Mouse (Mus musculus): ENCODE results near the gene Dusp2. TPM values are rescaled to one million over a fixed set of nuclear protein-coding genes. Genes with fewer than 3 reads are reported as not detected.

The Dusp2 gene
- polyA plus RNA-seq, 1 experiment from 2014 or later: 3.6 TPM

GRCm38 (mm10) chr2:127363282-127363652, 27.3 kb downstream of the Dusp2 start:
- Histone ChIP-seq H3K9ac (replicated peaks; ENCODE audit: low read depth) (no peak overlapping the region), H3K27ac (ENCODE audit: low read length) (no peak overlapping the region), H3K27me3 (replicated peaks; ENCODE audit: insufficient read depth, low read length) (peaks cover 48% of the 10 kb centered on the region), H3K4me2 (replicated peaks; ENCODE audit: low read depth, low read length) (peak overlapping the region; percentile 57), H3K4me3 (ENCODE audit: low read depth, low read length) (peak overlapping the region; percentile 37), H3K9me3 (ENCODE audit: low read length) (no peaks in the 10 kb centered on the region), H3K4me1 (ENCODE audit: insufficient read depth, low read depth, low read length) (peaks cover 4% of the 10 kb centered on the region; the same call in 1 of the 2 replicates), H3K36me3 (ENCODE audit: insufficient read depth, low read length) (no peaks in the 10 kb centered on the region)
- WGBS: under 1% methylated on average over 21 of the region's 28 CpGs
- no peak for DNase-seq (ENCODE audit: low spot score)
- no peak for TF ChIP-seq EP300 (IDR thresholded peaks at IDR 0.05)
- TF ChIP-seq CTCF (IDR thresholded peaks at IDR 0.05): no peak
- ATAC-seq: 0 out of 2 replicates have a peak, but pooled peaks have one; percentile 7

- Histone ChIP-seq H3K9me3 (ENCODE audit: low read length) (no peaks in the 10 kb centered on the region), H3K27me3 (replicated peaks; ENCODE audit: insufficient read depth, low read length) (peaks cover 48% of the 10 kb centered on the region), H3K36me3 (ENCODE audit: insufficient read depth, low read length) (no peaks in the 10 kb centered on the region), H3K4me3 (ENCODE audit: low read depth, low read length) (peak overlapping the region; percentile 37; the same call in 1 of the 2 replicates), H3K4me1 (ENCODE audit: insufficient read depth, low read depth, low read length) (peaks cover 4% of the 10 kb centered on the region; the same call in 1 of the 2 replicates), H3K4me2 (replicated peaks; ENCODE audit: low read depth, low read length) (peak overlapping the region; percentile 57), H3K27ac (ENCODE audit: low read length) (no peak overlapping the region), H3K9ac (replicated peaks; ENCODE audit: low read depth) (no peak overlapping the region)
- TF ChIP-seq CTCF (IDR thresholded peaks at IDR 0.05) (no peak), EP300 (IDR thresholded peaks at IDR 0.05) (no peak)
- 2% methylated on average over 20 of the region's 20 CpGs for WGBS
- no peak for ATAC-seq
- DNase-seq (ENCODE audit: low spot score): no peak
Measured at GRCm38 (mm10) chr2:127363696-127364095, 27.7 kb downstream of the Dusp2 start.

GRCm38 (mm10) chr2:127364452-127364851, 28.5 kb downstream of the Dusp2 start:
- 0 out of 2 replicates have a peak overlapping the region, but pooled peaks have one; percentile 3 for H3K4me2 ChIP-seq (replicated peaks; ENCODE audit: low read depth, low read length)
- 12% methylated on average over 8 of the region's 8 CpGs for WGBS
- no peak overlapping the region for H3K27ac ChIP-seq (ENCODE audit: low read length)
- peaks cover 48% of the 10 kb centered on the region for H3K27me3 ChIP-seq (replicated peaks; ENCODE audit: insufficient read depth, low read length)
- TF ChIP-seq EP300 (IDR thresholded peaks at IDR 0.05) (no peak), CTCF (IDR thresholded peaks at IDR 0.05) (no peak)
- H3K9ac ChIP-seq (replicated peaks; ENCODE audit: low read depth): no peak overlapping the region
- no peaks in the 10 kb centered on the region for H3K36me3 ChIP-seq (ENCODE audit: insufficient read depth, low read length)
- no peaks in the 10 kb centered on the region for H3K9me3 ChIP-seq (ENCODE audit: low read length)
- DNase-seq (ENCODE audit: low spot score) (peak; percentile 30), ATAC-seq (peak; percentile 32; the same call in 1 of the 2 replicates)
- H3K4me3 ChIP-seq (ENCODE audit: low read depth, low read length): no peak overlapping the region
- H3K4me1 ChIP-seq (ENCODE audit: insufficient read depth, low read depth, low read length): peaks cover 4% of the 10 kb centered on the region; the same call in 1 of the 2 replicates

- no peak overlapping the region for H3K4me3 ChIP-seq (ENCODE audit: low read depth, low read length)
- ATAC-seq (no peak), DNase-seq (ENCODE audit: low spot score) (no peak)
- no peaks in the 10 kb centered on the region for H3K9me3 ChIP-seq (ENCODE audit: low read length)
- no peak overlapping the region for H3K9ac ChIP-seq (replicated peaks; ENCODE audit: low read depth)
- H3K27me3 ChIP-seq (replicated peaks; ENCODE audit: insufficient read depth, low read length): peaks cover 48% of the 10 kb centered on the region
- no peak overlapping the region for H3K4me2 ChIP-seq (replicated peaks; ENCODE audit: low read depth, low read length)
- H3K27ac ChIP-seq (ENCODE audit: low read length): no peak overlapping the region
- H3K4me1 ChIP-seq (ENCODE audit: insufficient read depth, low read depth, low read length): peaks cover 4% of the 10 kb centered on the region; the same call in 1 of the 2 replicates
- 23% methylated on average over 10 of the region's 10 CpGs for WGBS
- TF ChIP-seq EP300 (IDR thresholded peaks at IDR 0.05): no peak
- TF ChIP-seq CTCF (IDR thresholded peaks at IDR 0.05): no peak
- H3K36me3 ChIP-seq (ENCODE audit: insufficient read depth, low read length): no peaks in the 10 kb centered on the region
Measured at GRCm38 (mm10) chr2:127367126-127367820, 31.3 kb downstream of the Dusp2 start.

GRCm38 (mm10) chr2:127369703-127370376, 33.9 kb downstream of the Dusp2 start:
- Histone ChIP-seq H3K27me3 (replicated peaks; ENCODE audit: insufficient read depth, low read length) (peaks cover 25% of the 10 kb centered on the region), H3K36me3 (ENCODE audit: insufficient read depth, low read length) (no peaks in the 10 kb centered on the region), H3K4me3 (ENCODE audit: low read depth, low read length) (no peak overlapping the region), H3K27ac (ENCODE audit: low read length) (no peak overlapping the region), H3K4me1 (ENCODE audit: insufficient read depth, low read depth, low read length) (no peaks in the 10 kb centered on the region), H3K9me3 (ENCODE audit: low read length) (no peaks in the 10 kb centered on the region), H3K9ac (replicated peaks; ENCODE audit: low read depth) (no peak overlapping the region), H3K4me2 (replicated peaks; ENCODE audit: low read depth, low read length) (no peak overlapping the region)
- TF ChIP-seq CTCF (IDR thresholded peaks at IDR 0.05) (no peak), EP300 (IDR thresholded peaks at IDR 0.05) (no peak)
- WGBS: 52% methylated on average over 5 of the region's 5 CpGs
- DNase-seq (ENCODE audit: low spot score) (no peak), ATAC-seq (no peak)
